Mouse (Mus musculus) forebrain, embryonic 10.5 days (tissue): ENCODE data around the gene Gse1. TPM values are rescaled to one million over a fixed set of nuclear protein-coding genes. Genes with fewer than 3 reads are reported as not detected.

Experiments
- DNase-seq: peaks from one replicate; pipeline ENCODE4 v3.0.0-alpha.2; 2017; ENCODE audit warnings: low spot score; ENCODE audit errors: extremely low spot score
- H3K27ac ChIP-seq: fragments of 300-500 bp; sonication (generic); 2 replicates; pipeline ENCODE4 v1.5.1; 2016; ENCODE audit warnings: mild to moderate bottlenecking
- H3K27me3 ChIP-seq: fragments of 300-500 bp; sonication (generic); 2 replicates; pipeline ENCODE4 v1.6.1; 2016; ENCODE audit warnings: mild to moderate bottlenecking; ENCODE audit not compliant: poor library complexity, severe bottlenecking
- H3K36me3 ChIP-seq: fragments of 300-500 bp; sonication (generic); replicated peaks from 2 replicates; pipeline ENCODE4 v1.6.1; 2016; ENCODE audit warnings: mild to moderate bottlenecking, moderate library complexity
- H3K4me1 ChIP-seq: fragments of 300-500 bp; sonication (generic); 2 replicates; pipeline ENCODE4 v1.6.1; 2016
- H3K4me3 ChIP-seq: fragments of 300-500 bp; sonication (generic); 2 replicates; pipeline ENCODE4 v1.5.1; 2016; ENCODE audit warnings: mild to moderate bottlenecking, moderate library complexity
- H3K9me3 ChIP-seq: fragments of 300-500 bp; sonication (generic); 2 replicates; pipeline ENCODE4 v1.6.1; 2016; ENCODE audit warnings: mild to moderate bottlenecking, moderate library complexity
- WGBS: fragments of 180-500 bp; shearing (Covaris S2); methylation state at CpG from one replicate; pipeline ENCODE4 v1.1.7; 2016; 5-methylcytosine and 5-hydroxymethylcytosine counted together
- polyA plus RNA-seq: library from polyadenylated mRNA; unstranded; fragments of >200 nt; fragmentation: Nextera tagmentation; extraction: Ambion mirVana; gene quantifications from 2 replicates; pipeline ENCODE4 v1.2.1, GENCODE M21; 2016

The Gse1 gene
- polyA plus RNA-seq, 1 experiment from 2014 or later: 12.0 TPM

- no peak overlapping the region for H3K4me3 ChIP-seq
- peaks cover 75% of the 10 kb centered on the region for H3K36me3 ChIP-seq
- peaks cover 6% of the 10 kb centered on the region; the same call in 1 of the 2 replicates for H3K27me3 ChIP-seq
- 92% methylated on average over 8 of the region's 8 CpGs for WGBS
- H3K4me1 ChIP-seq: peaks cover 79% of the 10 kb centered on the region
- H3K9me3 ChIP-seq: peaks cover 12% of the 10 kb centered on the region; the same call in 1 of the 2 replicates
- no peak for DNase-seq
- H3K27ac ChIP-seq: peak overlapping the region; percentile 3; the same call in 1 of the 2 replicates
These were observed 338.4 kb downstream of the Gse1 start for GRCm38 (mm10) chr8:120566681-120567080.

- H3K36me3 ChIP-seq: peaks cover 84% of the 10 kb centered on the region
- H3K4me1 ChIP-seq: peaks cover 79% of the 10 kb centered on the region
- peaks cover 12% of the 10 kb centered on the region; the same call in 1 of the 2 replicates for H3K9me3 ChIP-seq
- H3K27me3 ChIP-seq: 0 out of 2 replicates have a peak, but pooled peaks cover 4% of the 10 kb centered on the region
- H3K4me3 ChIP-seq: no peak overlapping the region
- H3K27ac ChIP-seq: peak overlapping the region; percentile 13; the same call in 1 of the 2 replicates
- no peak for DNase-seq
- 97% methylated on average over 17 of the region's 17 CpGs for whole genome bisulfite sequencing
These were observed 339.5 kb downstream of the Gse1 start for GRCm38 (mm10) chr8:120567731-120568130.

- H3K9me3 ChIP-seq: peaks cover 12% of the 10 kb centered on the region; the same call in 1 of the 2 replicates
- H3K36me3 ChIP-seq: peaks cover 87% of the 10 kb centered on the region
- 96% methylated on average over 37 of the region's 37 CpGs for whole genome bisulfite sequencing
- H3K27me3 ChIP-seq: 0 out of 2 replicates have a peak, but pooled peaks cover 4% of the 10 kb centered on the region
- no peak overlapping the region for H3K4me3 ChIP-seq
- H3K27ac ChIP-seq: peak overlapping the region; percentile 13; the same call in 1 of the 2 replicates
- peaks cover 78% of the 10 kb centered on the region for H3K4me1 ChIP-seq
- no peak for DNase-seq
These were observed 340.0 kb downstream of the Gse1 start for GRCm38 (mm10) chr8:120568164-120568798.

GRCm38 (mm10) chr8:120569123-120569522 is 340.9 kb downstream of the Gse1 start:
- Histone ChIP-seq H3K9me3 (peaks cover 12% of the 10 kb centered on the region; the same call in 1 of the 2 replicates), H3K27me3 (0 out of 2 replicates have a peak, but pooled peaks cover 4% of the 10 kb centered on the region), H3K4me1 (peaks cover 78% of the 10 kb centered on the region), H3K36me3 (peaks cover 87% of the 10 kb centered on the region), H3K27ac (no peak overlapping the region), H3K4me3 (no peak overlapping the region)
- 94% methylated on average over 17 of the region's 17 CpGs for WGBS
- DNase-seq: no peak

- H3K27me3 ChIP-seq: 0 out of 2 replicates have a peak, but pooled peaks cover 4% of the 10 kb centered on the region
- WGBS: 65% methylated on average over 13 of the region's 13 CpGs
- DNase-seq: peak; percentile 75
- H3K4me1 ChIP-seq: peaks cover 76% of the 10 kb centered on the region
- H3K36me3 ChIP-seq: peaks cover 95% of the 10 kb centered on the region
- H3K27ac ChIP-seq: no peak overlapping the region; the same call in 1 of the 2 replicates
- no peak overlapping the region for H3K4me3 ChIP-seq
- H3K9me3 ChIP-seq: peaks cover 12% of the 10 kb centered on the region; the same call in 1 of the 2 replicates
These were observed 341.9 kb downstream of the Gse1 start for GRCm38 (mm10) chr8:120569939-120570715.

GRCm38 (mm10) chr8:120571561-120571960 is 343.3 kb downstream of the Gse1 start:
- H3K4me3 ChIP-seq: no peak overlapping the region
- H3K27me3 ChIP-seq: 0 out of 2 replicates have a peak, but pooled peaks cover 1% of the 10 kb centered on the region
- WGBS: 87% methylated on average over 8 of the region's 8 CpGs
- peaks cover 12% of the 10 kb centered on the region; the same call in 1 of the 2 replicates for H3K9me3 ChIP-seq
- H3K4me1 ChIP-seq: peaks cover 76% of the 10 kb centered on the region
- H3K36me3 ChIP-seq: peaks cover 100% of the 10 kb centered on the region
- H3K27ac ChIP-seq: no peak overlapping the region
- DNase-seq: no peak

GRCm38 (mm10) chr8:120572534-120572933 is 344.3 kb downstream of the Gse1 start:
- peaks cover 75% of the 10 kb centered on the region for H3K4me1 ChIP-seq
- no peaks in the 10 kb centered on the region for H3K27me3 ChIP-seq
- peaks cover 100% of the 10 kb centered on the region for H3K36me3 ChIP-seq
- H3K4me3 ChIP-seq: no peak overlapping the region
- 0 out of 2 replicates have a peak overlapping the region, but pooled peaks have one; percentile 7 for H3K27ac ChIP-seq
- DNase-seq: no peak
- 83% methylated on average over 21 of the region's 21 CpGs for WGBS
- peaks cover 12% of the 10 kb centered on the region; the same call in 1 of the 2 replicates for H3K9me3 ChIP-seq

- Histone ChIP-seq H3K4me1 (peaks cover 77% of the 10 kb centered on the region), H3K27ac (0 out of 2 replicates have a peak overlapping the region, but pooled peaks have one; percentile 35), H3K27me3 (no peaks in the 10 kb centered on the region), H3K4me3 (no peak overlapping the region), H3K36me3 (peaks cover 100% of the 10 kb centered on the region), H3K9me3 (peaks cover 3% of the 10 kb centered on the region; the same call in 1 of the 2 replicates)
- WGBS: 71% methylated on average over 11 of the region's 11 CpGs
- no peak for DNase-seq
These were observed 345.6 kb downstream of the Gse1 start for GRCm38 (mm10) chr8:120573866-120574265.

- peaks cover 100% of the 10 kb centered on the region for H3K36me3 ChIP-seq
- no peaks in the 10 kb centered on the region for H3K27me3 ChIP-seq
- H3K27ac ChIP-seq: no peak overlapping the region
- no peak for DNase-seq
- H3K4me3 ChIP-seq: no peak overlapping the region
- WGBS: 83% methylated on average over 19 of the region's 19 CpGs
- H3K4me1 ChIP-seq: peaks cover 71% of the 10 kb centered on the region
- H3K9me3 ChIP-seq: no peaks in the 10 kb centered on the region
These were observed 346.7 kb downstream of the Gse1 start for GRCm38 (mm10) chr8:120574941-120575340.

GRCm38 (mm10) chr8:120575801-120576200 is 347.5 kb downstream of the Gse1 start:
- Histone ChIP-seq H3K27ac (peak overlapping the region; percentile 62), H3K4me3 (no peak overlapping the region), H3K9me3 (no peaks in the 10 kb centered on the region), H3K36me3 (peaks cover 100% of the 10 kb centered on the region), H3K4me1 (peaks cover 63% of the 10 kb centered on the region), H3K27me3 (no peaks in the 10 kb centered on the region)
- WGBS: 61% methylated on average over 9 of the region's 9 CpGs
- no peak for DNase-seq

- Histone ChIP-seq H3K27ac (no peak overlapping the region), H3K4me3 (no peak overlapping the region)
These were observed 349.6 kb downstream of the Gse1 start for GRCm38 (mm10) chr8:120577821-120578220.

GRCm38 (mm10) chr8:120580336-120581000 is 352.2 kb downstream of the Gse1 start:
- Histone ChIP-seq H3K36me3 (peaks cover 96% of the 10 kb centered on the region), H3K4me3 (no peak overlapping the region), H3K27ac (0 out of 2 replicates have a peak overlapping the region, but pooled peaks have one; percentile 51), H3K9me3 (no peaks in the 10 kb centered on the region), H3K27me3 (no peaks in the 10 kb centered on the region), H3K4me1 (peaks cover 22% of the 10 kb centered on the region)
- DNase-seq: no peak
- 96% methylated on average over 8 of the region's 8 CpGs for WGBS

More at GRCm38 (mm10) chr8:120577821-120578220, 349.6 kb downstream of the Gse1 start:
- Histone ChIP-seq H3K36me3 (peaks cover 100% of the 10 kb centered on the region), H3K9me3 (no peaks in the 10 kb centered on the region), H3K4me1 (peaks cover 45% of the 10 kb centered on the region), H3K27me3 (no peaks in the 10 kb centered on the region)
- WGBS: 92% methylated on average over 17 of the region's 17 CpGs
- DNase-seq: no peak
